Mouse (Mus musculus) regulatory T cell (primary cell): ENCODE data around the gene 2010300C02Rik.
"Not testable (repeated sequence)": the region's sequence is repeated elsewhere in the genome, so short reads cannot be mapped to it uniquely, and the experiment has no call there.

Experiments used
- in situ Hi-C: fragments of 300-600 bp; cut with MboI, MseI; formaldehyde crosslinking; loops from one replicate; pipeline ENCODE4 v1.15.1; 2025; ENCODE audit warnings: high pct_unique_total_duplicates

The 2010300C02Rik gene

DNA sequence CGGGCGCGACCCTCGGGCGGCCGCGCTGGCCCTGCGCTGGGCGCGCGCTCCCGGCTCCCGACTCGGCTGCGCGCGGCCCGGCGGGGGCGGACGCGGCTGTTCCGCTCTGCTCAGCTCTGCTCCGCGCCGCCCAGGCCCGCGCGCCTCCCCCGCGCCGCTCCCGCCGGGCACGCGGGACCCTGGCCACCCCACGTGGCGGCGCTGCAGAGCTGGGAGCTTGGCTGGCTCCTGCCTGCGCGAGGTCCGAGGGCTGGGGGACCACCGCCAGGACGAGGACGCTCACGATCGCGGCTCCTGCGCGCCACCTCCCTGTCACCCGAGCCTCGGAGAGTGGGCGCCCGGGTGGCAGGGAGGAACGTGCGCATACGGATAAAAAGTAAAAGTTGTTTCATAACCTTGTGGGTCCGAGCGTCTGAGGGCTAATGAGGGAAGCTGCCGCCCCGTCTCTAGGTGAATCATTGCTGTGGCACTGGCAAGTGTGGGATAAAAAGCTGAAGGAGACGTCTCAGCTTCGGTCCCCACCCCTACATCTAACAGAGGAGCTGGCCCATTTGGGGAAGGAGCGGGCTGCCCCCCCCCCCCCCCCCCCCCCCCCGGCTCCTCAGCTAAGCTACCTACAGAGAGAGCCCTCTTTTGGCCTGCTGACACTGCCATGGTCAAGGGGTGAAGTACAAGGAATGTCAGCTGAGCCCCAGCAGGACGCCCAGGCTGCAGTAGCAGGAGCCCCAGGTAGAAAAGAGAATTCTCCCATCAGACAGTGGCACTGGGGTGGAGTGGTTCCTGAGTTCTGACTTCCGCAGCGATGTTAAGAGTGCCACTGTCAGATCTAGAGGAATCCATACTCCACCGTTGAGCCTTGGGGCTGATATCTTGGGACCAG is at the start of gene 2010300C02Rik:
Gene 2010300C02Rik (minus strand): TSS at position 325 of the 880 bp plus-strand sequence.
- in situ Hi-C loops: no loop called here

DNA sequence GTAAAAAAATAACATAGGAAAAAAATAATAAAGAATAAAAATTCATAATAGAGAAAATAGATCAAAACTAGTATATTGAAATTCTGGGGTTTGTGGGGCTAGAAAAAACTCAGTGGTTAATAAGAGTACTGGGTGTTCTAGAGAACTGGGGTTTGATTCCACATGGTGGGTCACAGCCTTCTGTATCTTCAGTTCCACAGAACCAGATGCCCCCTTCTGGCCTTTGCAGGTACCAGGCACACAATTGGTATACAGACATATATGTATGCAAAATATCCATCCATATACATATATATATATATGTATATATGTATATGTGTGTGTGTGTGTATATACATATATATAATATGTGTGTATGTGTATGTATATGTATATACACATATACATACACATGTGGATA is 39.5 kb upstream of the 2010300C02Rik start:
- in situ Hi-C loops: no loop called here

DNA sequence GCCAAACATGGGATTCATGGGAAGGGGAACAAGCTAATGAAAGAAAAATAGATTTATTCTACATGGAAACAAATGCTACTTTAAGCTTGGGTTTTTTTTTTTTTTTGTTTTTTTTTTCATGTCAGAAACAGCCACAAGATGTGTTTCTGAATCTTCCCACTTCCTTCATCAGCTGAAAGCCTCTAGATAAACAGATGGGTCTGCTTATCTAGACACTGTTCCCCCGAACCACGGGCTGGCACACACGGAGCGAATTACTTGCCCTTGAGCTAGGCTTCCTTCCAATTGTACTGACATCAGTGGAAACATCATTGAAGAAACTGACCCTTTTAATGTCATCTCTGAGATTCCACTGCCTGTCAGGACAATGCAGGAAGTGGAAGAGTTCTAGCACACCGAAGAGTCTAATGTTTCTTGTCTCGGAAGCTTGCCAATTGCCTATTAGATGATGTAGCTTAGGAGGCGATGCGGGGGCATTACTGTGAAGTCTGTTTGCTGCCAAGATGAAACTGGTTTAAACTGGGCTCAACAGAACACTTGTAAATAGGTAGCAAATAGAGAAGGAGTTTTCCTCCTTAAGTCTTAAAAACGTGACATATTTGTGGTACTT is 24.9 kb upstream of the 2010300C02Rik start:
- in situ Hi-C loops: no loop called here

DNA sequence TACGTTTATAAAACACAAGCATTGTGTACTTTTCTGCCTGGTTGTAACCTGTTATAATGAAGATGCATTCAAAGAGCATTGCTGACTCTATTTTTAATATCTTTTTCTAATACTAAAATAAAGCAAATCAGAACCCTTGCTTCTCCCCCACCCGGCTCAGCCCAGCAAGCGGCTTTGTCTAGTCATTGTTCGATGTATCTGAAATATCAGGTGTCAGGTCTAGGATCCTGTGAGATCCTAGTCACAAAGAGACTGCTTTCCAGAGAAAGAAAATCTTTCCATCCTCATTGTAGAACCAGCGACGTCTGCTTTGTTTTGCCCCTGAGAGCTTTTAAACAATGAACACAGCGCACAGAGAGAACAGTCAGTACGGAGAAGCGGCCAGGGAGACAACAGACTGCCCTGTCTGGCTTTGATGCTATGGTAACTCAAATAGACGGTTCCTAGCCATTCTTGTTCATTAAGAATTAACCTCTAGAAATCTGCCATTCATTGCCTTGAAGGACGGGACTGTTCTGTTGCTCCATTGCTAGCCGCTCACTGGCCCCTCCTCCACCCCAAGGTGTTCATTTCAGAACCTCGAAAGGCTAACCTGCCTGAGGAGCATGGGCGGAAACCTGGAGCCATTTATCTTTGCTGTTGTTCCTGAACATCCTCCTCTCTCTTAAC is 22.9 kb upstream of the 2010300C02Rik start:
- in situ Hi-C loops: no loop called here

DNA sequence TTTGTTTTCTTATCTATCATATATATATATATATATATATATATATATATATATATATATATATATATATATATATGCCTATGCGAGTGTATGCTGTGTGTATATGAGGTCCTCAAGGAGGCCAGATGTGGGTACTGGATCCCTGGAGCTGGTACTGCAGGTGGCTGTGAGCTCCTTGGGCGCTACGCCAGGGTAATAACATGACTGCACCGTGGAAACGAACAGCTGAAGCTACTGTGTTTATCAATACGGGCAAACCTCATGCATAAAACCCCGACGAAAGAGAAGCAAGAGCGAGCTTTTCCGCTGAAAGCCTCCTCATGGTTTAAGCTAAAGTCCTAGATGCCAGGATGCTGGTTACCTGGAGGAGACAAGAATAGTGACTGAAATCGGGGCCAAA is 22.2 kb upstream of the 2010300C02Rik start:
- in situ Hi-C loops: no loop called here

DNA sequence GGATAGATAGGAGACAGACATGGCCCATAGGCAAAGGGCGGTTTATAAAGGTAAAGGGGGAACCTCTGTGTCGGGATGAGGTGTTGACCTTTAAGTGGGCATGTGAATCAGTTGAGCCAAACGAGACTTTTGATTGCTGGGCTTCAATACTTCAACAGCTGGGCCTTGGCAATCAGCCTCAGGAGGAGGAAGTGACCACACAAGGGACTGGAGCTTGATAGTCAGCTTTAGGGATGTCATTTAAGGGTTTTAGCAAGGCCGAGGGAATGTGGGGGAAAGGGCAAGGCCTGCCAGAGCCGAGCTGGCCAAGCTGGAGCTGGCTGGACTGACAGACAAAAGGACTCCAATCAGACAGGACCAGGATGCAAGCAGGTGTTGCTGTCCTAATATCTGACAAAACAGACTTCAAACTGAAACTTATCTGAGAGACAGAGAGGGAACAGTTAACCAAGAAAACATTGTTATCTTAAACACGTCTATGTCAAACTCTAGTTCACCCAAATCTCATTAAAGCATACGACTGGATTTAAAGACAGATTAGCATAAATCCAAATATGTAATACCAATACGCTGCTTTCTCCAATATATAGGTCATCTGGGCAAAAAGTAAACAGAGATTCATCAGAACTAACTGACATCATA is 20.4 kb upstream of the 2010300C02Rik start:
- in situ Hi-C loops: no loop called here

DNA sequence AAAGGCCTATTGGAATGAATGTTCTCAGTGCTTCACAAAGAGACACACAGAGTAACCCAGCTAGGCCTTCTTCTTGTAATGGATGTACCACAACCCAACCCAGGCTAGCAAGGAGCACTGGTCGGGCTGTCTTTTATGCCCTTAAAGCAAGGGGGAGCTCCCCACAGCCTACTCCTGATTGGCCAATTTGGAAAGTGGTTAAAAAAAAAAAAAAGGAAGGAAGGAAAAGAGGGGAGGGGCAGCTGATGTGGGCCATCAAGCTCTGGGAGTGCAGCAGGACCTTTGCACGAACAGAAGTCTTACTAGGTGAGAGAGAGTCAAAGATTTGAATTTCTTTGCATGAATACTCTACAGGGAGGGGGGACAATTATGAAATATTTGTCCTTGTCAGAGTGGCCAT is 19.0 kb upstream of the 2010300C02Rik start:
- in situ Hi-C loops: no loop called here

DNA sequence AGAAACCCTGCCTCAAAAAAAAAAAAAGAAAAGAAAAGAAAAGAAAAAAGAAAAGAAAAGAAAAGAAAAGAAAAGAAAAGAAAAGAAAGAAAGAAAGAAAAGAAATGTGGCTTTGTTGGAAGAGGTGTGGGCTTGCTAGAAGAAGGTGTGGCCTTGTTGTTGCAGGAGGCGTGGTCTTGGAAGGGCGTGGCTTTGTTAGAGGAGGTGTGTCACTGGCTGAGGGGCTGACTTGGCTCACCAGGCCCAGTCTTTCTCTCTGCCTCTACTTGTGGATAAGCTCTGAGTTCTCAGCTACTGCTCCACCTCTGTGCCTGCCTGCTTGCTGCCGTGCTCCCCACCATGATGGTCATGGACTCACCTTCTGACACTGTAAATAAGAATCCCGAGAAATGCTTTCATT is 17.2 kb upstream of the 2010300C02Rik start:
- in situ Hi-C loops: no loop called here

DNA sequence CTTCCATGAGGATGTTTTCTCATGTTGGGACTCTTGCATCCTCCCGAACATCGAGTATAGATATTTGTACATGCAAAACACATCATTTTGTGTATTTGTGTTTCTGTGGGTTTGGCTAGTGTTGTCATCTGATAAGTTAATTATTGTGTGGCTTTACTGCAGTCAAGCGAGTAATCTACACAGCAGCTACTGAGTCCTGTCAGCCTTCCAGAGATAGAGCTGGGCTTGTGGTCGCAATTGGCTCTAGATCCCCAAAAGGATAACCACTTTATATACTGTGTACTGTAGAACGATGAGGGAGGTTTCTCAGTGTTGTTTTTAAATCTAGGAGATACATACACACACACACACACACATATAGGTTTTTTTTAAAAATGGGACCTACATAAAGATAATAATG is 16.0 kb upstream of the 2010300C02Rik start:
- in situ Hi-C loops: no loop called here

DNA sequence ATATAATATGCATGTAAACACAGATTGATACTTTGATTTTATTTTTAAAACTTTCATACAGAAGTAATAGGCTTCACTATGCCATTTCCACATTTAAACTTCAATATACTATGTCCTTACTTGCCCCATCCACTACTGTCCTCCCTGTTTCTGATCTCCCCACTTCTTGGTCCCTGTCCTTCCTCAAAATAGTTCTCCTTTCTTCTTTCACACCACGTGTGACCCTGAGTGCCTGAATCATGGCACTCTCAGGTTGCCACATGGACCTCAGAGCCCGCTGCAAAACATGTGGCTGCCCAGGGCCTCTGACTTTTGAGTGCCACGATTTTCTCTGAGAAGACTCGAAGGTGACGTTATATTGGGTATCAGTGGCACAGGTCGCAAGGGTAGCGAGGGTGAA is 15.0 kb upstream of the 2010300C02Rik start:
- in situ Hi-C loops: no loop called here

DNA sequence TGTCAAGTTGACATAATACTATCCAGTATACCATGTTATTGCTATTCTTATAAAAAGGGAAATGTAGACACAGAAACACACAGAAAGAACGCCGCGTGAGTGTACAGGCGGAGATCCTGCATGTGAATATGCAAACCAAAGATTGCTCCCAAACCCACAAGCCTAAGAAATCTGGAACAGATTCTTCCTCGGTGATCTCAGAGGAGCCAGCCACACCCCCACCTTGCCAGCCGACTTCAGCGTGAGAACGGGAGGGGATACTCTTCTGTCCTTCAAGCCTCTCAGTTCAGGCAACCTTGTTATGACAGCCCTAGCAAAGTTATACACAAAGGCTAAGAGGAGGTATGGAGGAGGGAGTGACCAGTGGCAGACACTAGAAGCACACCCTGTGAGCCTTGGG is 9.5 kb upstream of the 2010300C02Rik start:
- in situ Hi-C loops: no loop called here

DNA sequence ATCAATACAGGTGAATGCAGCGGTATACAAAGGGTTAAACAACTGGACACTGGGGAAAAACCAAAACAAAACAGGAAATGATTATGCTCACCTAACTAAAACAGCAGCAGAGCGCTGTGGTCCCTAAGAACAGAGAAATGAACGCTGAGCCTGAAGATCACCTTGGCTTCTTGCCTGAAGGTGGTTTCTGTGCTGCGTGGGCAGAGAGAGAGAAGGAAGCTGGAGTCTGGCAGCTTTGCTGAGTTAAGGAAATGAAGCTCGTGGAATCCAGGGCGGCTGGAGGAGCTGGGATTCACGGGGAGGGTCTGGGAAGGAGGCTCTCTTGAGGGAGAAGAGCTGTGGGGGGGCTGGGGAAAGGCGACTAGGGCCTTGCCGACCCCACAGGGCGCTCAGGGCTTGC is 8.2 kb upstream of the 2010300C02Rik start:
- in situ Hi-C loops: no loop called here

DNA sequence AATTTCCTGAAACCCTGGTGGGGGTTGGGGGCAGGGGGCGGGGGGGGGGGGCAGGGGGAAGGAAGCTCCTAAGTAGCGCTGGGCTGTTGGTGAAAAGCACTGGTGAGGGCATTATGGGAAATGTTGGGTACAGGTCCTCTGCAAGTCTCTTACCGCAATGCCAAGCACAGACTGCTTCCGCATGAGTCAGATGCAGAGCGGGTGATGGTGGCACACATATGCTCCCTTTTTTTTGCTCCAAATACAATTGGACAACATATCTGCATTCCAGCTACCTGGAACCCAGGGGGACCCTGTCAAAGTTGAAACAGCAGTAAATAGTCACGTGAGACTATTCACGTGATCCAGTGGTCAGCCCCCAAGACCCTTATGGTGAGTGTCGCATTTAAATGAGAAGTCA is 7.3 kb upstream of the 2010300C02Rik start:
- in situ Hi-C loops: no loop called here

DNA sequence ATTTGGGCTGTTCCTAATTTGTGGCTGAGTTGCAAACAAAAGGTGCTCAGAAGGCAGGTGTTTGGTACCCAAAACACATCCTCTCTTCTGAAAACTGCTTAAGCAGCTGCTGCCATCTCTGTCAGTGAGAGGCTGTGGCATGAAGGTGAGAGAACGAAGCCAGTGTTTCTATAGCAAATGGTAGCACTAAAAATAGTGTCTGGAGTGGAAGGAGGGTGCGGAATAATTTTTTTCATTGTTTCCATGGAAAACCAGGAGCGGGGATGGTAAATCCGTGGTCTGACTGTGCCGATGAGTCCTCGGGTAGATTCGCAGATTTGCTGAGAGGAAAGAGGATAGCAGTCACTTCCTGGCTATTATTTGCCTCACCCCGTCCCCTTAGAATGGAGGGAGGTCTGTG is 6.5 kb upstream of the 2010300C02Rik start:
- in situ Hi-C loops: no loop called here

DNA sequence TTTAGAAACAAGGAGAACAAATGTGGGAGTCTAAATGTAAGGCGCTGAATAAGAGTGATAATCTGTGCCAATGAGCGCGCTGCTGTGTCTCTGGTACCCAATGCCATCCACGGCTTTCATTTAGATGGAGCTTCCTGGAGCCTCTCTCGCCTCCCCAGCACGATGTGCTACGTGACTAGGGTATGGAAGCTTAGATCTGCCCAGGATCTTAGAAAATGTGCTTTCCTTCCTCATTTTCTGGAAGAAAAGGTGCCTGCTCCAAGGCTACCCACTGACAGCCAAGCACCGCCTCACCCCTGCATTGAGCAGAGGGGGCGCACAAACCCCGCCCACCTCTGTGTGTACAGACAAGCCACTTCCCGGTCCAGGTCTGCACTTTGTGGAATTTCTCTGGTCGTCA is 6.0 kb upstream of the 2010300C02Rik start:
- in situ Hi-C loops: no loop called here

DNA sequence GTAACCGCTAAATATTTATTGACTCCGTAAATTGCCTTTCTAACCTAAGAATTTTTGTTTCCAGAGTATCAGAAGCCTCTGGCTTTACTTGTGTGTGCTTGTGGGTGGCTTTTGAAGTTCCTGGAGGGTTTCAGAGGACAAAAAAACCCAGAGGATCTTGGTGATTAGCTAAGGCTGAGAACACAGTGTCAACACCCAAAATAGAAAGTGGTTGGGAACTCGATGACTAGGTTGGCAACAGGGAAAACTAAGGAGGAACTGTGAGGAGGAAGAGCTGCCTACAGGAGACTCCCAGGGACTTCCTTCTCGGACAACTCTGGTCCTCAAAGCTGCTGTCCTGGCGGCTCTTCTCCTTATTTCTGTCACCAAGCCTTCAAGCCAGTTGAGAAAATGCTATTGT is 1.2 kb upstream of the 2010300C02Rik start:
- in situ Hi-C loops: no loop called here

DNA sequence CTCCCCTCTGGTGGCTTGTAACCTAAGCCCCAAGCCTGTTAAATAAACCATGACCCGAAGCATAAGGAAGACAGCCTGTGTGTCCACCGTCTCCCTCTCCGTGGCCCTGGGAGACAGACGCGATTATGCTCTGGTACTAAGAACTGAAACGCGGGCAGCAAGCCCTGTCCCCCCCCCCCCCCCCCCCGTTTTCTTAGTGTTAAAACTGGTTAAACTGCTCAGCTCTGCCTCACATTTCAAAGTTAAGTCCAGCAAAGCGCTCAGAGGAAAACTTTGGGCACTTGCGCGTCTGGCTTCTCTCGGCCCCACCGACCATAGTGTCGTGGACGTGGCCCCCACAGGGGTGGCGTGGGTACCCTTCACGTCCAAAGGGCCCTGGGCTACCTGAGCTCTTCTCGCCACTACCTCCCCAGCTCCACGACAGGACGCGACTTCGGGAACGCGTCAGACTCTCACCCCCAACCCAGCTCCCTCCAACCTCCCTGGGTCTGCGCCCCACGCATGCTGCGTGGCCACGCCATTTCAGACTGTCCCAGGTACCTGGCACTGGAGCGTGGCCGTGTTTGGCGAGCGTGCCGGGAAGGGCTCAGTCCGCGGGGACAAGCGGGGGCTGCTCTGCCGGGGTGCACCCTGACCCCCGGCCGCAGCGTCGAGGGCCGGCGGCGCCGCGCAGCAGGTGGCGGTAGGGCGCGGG is 708 bp downstream of the 2010300C02Rik start:
- in situ Hi-C loops: no loop called here

DNA sequence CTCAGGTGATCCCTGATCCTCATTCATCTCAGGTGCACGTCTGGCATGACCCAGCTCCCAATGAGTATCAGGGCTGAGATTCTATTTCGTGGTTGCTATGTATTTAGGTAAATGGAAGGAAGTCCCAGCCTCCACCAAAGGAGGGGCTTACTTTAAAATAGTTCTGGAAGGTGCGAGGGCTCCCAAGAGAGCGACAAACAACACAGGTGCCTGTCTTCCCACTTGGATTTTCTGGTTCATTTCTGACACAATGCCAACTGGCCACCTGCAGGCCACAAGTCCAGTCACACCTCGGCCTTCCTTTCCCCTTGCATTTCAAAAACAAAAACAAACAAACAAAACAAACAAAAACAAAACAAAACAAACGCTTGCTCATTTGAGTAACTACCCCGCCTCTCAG is 1.4 kb downstream of the 2010300C02Rik start:
- in situ Hi-C loops: no loop called here

DNA sequence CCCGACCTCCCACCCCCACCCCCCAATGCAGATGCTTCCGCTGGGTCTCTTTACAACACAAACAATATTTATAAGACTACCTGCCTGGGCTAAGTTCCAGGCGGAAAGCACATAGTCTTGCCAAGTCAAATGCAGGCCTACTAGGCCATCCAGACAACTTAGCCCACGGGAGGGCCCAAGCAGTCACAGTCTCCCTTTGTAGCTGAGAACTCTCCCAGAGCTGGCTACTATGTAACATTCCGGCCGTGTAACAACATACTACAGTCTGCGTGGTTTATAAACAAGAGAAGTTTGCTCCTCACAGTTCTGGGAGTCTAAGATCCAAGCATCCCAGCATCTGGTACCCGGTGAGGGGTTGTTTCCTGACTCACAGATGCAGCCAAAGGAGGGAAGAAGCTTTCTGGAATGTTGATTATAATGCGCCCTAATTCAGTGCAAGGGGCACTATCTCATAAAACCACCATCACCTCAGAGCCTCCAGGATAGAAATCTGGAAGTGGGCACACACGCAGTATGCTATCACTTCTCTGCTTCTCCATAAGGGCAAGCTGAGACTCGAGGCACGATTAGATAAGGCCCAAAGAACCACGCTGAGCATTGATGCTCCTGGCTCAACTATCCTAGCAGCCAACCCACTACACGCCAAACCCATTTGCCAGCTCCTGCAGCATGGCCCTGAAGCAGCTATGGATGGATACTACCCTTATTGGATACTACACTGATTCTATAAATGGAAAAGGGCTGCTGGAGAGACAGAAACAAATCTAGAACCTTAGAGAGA is 2.3 kb downstream of the 2010300C02Rik start:
- in situ Hi-C loops: no loop called here

DNA sequence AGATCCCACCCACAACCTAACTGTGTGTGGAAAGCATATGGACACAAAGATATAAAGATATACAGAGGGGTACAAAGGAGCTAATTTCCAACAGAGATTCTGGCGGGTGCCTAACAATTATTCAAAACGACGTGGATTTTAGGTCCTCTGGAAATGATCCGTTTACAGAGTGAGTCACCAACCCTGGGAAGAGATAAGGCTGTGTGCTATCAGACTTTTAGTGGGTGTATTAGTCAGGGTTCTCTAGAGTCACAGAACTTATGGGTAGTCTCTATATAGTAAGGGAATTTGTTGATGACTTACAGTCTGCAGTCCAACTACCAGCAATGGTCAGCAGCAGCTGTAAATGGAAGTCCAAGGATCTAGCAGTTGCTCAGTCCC is 7.5 kb downstream of the 2010300C02Rik start:
- in situ Hi-C loops: not testable (repeated sequence)
